Mouse (Mus musculus) MEL (cell line): Measurements from ENCODE around the gene Zwilch.

Experiments used
- CTCF ChIP-seq, 3 experiments: IDR thresholded peaks in 2 of 3; conservative IDR thresholded peaks in 1 of 3; 2 replicates each; pipeline ENCODE4 v1.5.1; 2011 to 2012; ENCODE audit warnings: low read length in 3 of 3, low read depth in 2 of 3, mild to moderate bottlenecking in 2 of 3, improper control_type of control experiment in 1 of 3, inconsistent platforms in 1 of 3, mixed read lengths in 1 of 3, moderate library complexity in 1 of 3; ENCODE audit not compliant: control insufficient read depth in 1 of 3, insufficient read depth in 1 of 3, poor library complexity in 1 of 3, severe bottlenecking in 1 of 3
- EP300 ChIP-seq, 2 experiments: IDR thresholded peaks; 2 replicates each; pipeline ENCODE4 v1.6.1; 2011; ENCODE audit warnings: improper control_type of control experiment in 2 of 2, low read length in 2 of 2, low read depth in 1 of 2, mild to moderate bottlenecking in 1 of 2
- MAFK ChIP-seq: IDR thresholded peaks from 2 replicates; pipeline ENCODE4 v1.6.1; 2011; ENCODE audit warnings: low read depth, mild to moderate bottlenecking, low read length, improper control_type of control experiment, borderline replicate concordance
- POLR2A ChIP-seq, 2 experiments: IDR thresholded peaks; 2 replicates each; pipeline ENCODE4 v1.6.1; 2011 to 2012; ENCODE audit warnings: low read length in 2 of 2, mild to moderate bottlenecking in 2 of 2, control low read depth in 1 of 2, improper control_type of control experiment in 1 of 2, low read depth in 1 of 2, moderate library complexity in 1 of 2; ENCODE audit not compliant: control insufficient read depth in 1 of 2, insufficient read depth in 1 of 2, poor library complexity in 1 of 2
- POLR2AphosphoS2 ChIP-seq: IDR thresholded peaks from 2 replicates; pipeline ENCODE4 v1.6.1; 2011; ENCODE audit warnings: low read length, improper control_type of control experiment
- TBP ChIP-seq: IDR thresholded peaks from 2 replicates; pipeline ENCODE4 v1.8.0; 2011; ENCODE audit warnings: low read depth, low read length, improper control_type of control experiment
- ZNF384 ChIP-seq: IDR thresholded peaks from 2 replicates; pipeline ENCODE4 v1.6.1; 2012; ENCODE audit warnings: low read depth, mild to moderate bottlenecking, inconsistent platforms, low read length, improper control_type of control experiment

- TF ChIP-seq POLR2A (IDR thresholded peaks at IDR 0.05; ENCODE audit: control insufficient read depth in 1 of 2, insufficient read depth in 1 of 2, low read depth in 1 of 2, low read length in 2 of 2, poor library complexity in 1 of 2) = no peak
- no peak for TF ChIP-seq MAFK
- peak; percentile 96 to 98 (median 98) for TF ChIP-seq CTCF (IDR thresholded peaks at IDR 0.05 in 2 of 3, conservative IDR thresholded peaks at IDR 0.05 in 1 of 3; ENCODE audit: control insufficient read depth in 1 of 3, insufficient read depth in 1 of 3, low read depth in 2 of 3, low read length in 3 of 3, poor library complexity in 1 of 3, severe bottlenecking in 1 of 3)
- peak; percentile 94 for TF ChIP-seq ZNF384
- TF ChIP-seq TBP = peak; percentile 59; the same call in 1 of the 2 replicates
- no peak for TF ChIP-seq POLR2AphosphoS2
- no peak for TF ChIP-seq EP300 (IDR thresholded peaks at IDR 0.05; ENCODE audit: low read depth in 1 of 2, low read length in 2 of 2)
These were observed 53.0 kb downstream of the Zwilch start for GRCm38 (mm10) chr9:64119898-64120297.
